19 mouse cellular contexts compared by ENCODE assay signal in genomic region chr17:50318810-50319209, GRCm38 (mm10). TPM values are rescaled to one million over a fixed set of nuclear protein-coding genes. Genes with fewer than 3 reads are reported as not detected.
DNase-seq lines count a peak whose midpoint lies in the region; ATAC-seq lines count a peak whose summit lies in the region.
"Had no signal": no experiment of that assay in that cellular context is flagged by ENCODE, and none has a peak within 500 bp of the region (broad histone marks: within the 10 kb centered on the region; RNA-seq: fewer than 3 reads in every experiment).

No protein-coding gene starts in this region.

- H3K9ac ChIP-seq in liver, embryonic 15.5 days = no peak overlapping the region
- H3K9ac ChIP-seq: embryonic facial prominence, embryonic 12.5 days; forebrain, embryonic 12.5 days; forebrain, postnatal 0 days; heart, embryonic 12.5 days; hindbrain, embryonic 15.5 days had no signal

- ATAC-seq in common myeloid progenitor, adult 5-6 weeks (replicated peaks; ENCODE audit: low read depth, poor library complexity, severe bottlenecking) = peak; percentile 56
- ATAC-seq in liver, embryonic 15.5 days (ENCODE audit: insufficient read depth) = peak; percentile 47; the same call in 1 of the 2 replicates
- peak; percentile 96 for ATAC-seq in megakaryocyte-erythroid progenitor cell, adult 5-6 weeks (replicated peaks; ENCODE audit: low FRiP score, low TSS enrichment, poor library complexity, severe bottlenecking)
- ATAC-seq in activated CD4-positive, CD25-positive, alpha-beta regulatory T cell, adult 4 months = no peak
- ATAC-seq: forebrain, postnatal 0 days had no signal

- H3K4me1 ChIP-seq in liver, embryonic 15.5 days (replicated peaks) = peaks cover 15% of the 10 kb centered on the region; the same call in 1 of the 2 replicates
- H3K4me1 ChIP-seq: embryonic facial prominence, embryonic 12.5 days; forebrain, embryonic 12.5 days; hindbrain, embryonic 15.5 days had no signal

- no peak overlapping the region for H3K4me2 ChIP-seq in liver, embryonic 15.5 days
- H3K4me2 ChIP-seq: embryonic facial prominence, embryonic 12.5 days; forebrain, embryonic 12.5 days; heart, embryonic 12.5 days; hindbrain, embryonic 15.5 days had no signal

- no peak overlapping the region for H3K4me3 ChIP-seq in liver, embryonic 15.5 days (replicated peaks)
- H3K4me3 ChIP-seq: embryonic facial prominence, embryonic 12.5 days; forebrain, embryonic 12.5 days; heart, embryonic 12.5 days; hindbrain, embryonic 15.5 days had no signal

- H3K27me3 ChIP-seq in liver, embryonic 15.5 days = no peaks in the 10 kb centered on the region
- H3K27me3 ChIP-seq: embryonic facial prominence, embryonic 12.5 days; forebrain, embryonic 12.5 days; heart, embryonic 12.5 days; hindbrain, embryonic 15.5 days had no signal

- no peaks in the 10 kb centered on the region for H3K9me3 ChIP-seq in liver, embryonic 15.5 days (replicated peaks)
- H3K9me3 ChIP-seq: embryonic facial prominence, embryonic 12.5 days; forebrain, embryonic 12.5 days; heart, embryonic 12.5 days; hindbrain, embryonic 15.5 days had no signal

- peak; percentile 82 for DNase-seq in heart, adult 11 months
- no peak for DNase-seq in heart, postnatal 10 days
- DNase-seq in cerebellum, adult 11-12 months = no peak
- DNase-seq: adrenal gland, adult 8-10 months; adrenal gland, postnatal 36 days; cerebellum, adult 8-10 months; cerebellum, postnatal 14 days; forebrain, postnatal 0 days; gastrocnemius, postnatal 14 days; heart, postnatal 36 days had no signal

- H3K27ac ChIP-seq in liver, embryonic 15.5 days (replicated peaks) = no peak overlapping the region
- H3K27ac ChIP-seq: embryonic facial prominence, embryonic 12.5 days; forebrain, embryonic 12.5 days; hindbrain, embryonic 15.5 days had no signal

- intact Hi-C loops in heart, postnatal 10 days (cut with DNase I) = no loop called here

- H3K36me3 ChIP-seq in liver, embryonic 15.5 days (replicated peaks) = no peaks in the 10 kb centered on the region
- H3K36me3 ChIP-seq: embryonic facial prominence, embryonic 12.5 days; forebrain, embryonic 12.5 days; heart, embryonic 12.5 days; hindbrain, embryonic 15.5 days had no signal

RNA-seq across cellular contexts. Expression of gene Dazl, which starts 25.4 kb away (rescaled TPM):
- under 1 TPM; 0.10 to 0.22 TPM for total RNA-seq in heart, postnatal 10 days (2021)
- not detected in 2 replicates for total RNA-seq in common myeloid progenitor, adult 5-6 weeks (2017)
- 0.05 and 0.07 TPM in 2 replicates for polyA plus RNA-seq in liver, embryonic 15.5 days (2015; fragmentation: Nextera tagmentation; extraction: Ambion mirVana)
- total RNA-seq in megakaryocyte-erythroid progenitor cell, adult 5-6 weeks (2014; fragmentation: Nextera tagmentation) = 0.74 TPM in 1 of 2 replicates, not detected in the other
- total RNA-seq in megakaryocyte-erythroid progenitor cell, adult 5-6 weeks (2017) = 0.46 and 0.47 TPM in 2 replicates
- polyA plus RNA-seq in activated CD4-positive, CD25-positive, alpha-beta regulatory T cell, adult 4 months (2017; shearing (Covaris generic)) = under 1 TPM in 1 of 2 experiments, not detected in 1; 0.98 TPM
- polyA plus RNA-seq: C2C12 had no signal
